Mouse (Mus musculus) adrenal gland, postnatal 25 days (tissue): ENCODE data around the gene Auts2. TPM values are rescaled to one million over a fixed set of nuclear protein-coding genes. Genes with fewer than 3 reads are reported as not detected.

ENCODE experiments used
- DNase-seq: peaks from one replicate; pipeline ENCODE4 v3.0.0; 2021; ENCODE audit warnings: mixed read lengths
- total RNA-seq: library from RNA; stranded (reverse); gene quantifications from 2 replicates; pipeline ENCODE4 v1.2.3, GENCODE M21; 2021

Gene Auts2
- total RNA-seq, 1 experiment from 2014 or later: 75.7 TPM

DNA sequence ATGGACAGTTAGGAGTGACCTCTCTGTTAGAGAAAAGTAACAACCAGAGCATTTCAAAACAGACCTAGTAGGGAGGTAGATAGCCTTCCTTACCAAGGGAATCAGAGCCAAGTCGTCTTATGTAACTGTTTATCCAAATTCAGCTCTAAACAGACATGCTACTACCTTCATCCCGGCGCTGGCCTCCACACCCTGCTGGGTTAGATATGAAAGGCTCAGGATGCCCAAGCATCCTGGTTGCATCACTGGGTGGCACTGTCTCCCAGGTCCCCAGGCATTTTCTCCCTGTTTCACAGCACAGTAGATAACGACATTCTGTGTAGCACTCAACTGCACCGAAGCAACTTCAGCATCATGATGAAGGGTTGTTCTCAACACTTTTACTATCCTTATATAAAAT is 154.4 kb downstream of the Auts2 start:
- no peak for DNase-seq

DNA sequence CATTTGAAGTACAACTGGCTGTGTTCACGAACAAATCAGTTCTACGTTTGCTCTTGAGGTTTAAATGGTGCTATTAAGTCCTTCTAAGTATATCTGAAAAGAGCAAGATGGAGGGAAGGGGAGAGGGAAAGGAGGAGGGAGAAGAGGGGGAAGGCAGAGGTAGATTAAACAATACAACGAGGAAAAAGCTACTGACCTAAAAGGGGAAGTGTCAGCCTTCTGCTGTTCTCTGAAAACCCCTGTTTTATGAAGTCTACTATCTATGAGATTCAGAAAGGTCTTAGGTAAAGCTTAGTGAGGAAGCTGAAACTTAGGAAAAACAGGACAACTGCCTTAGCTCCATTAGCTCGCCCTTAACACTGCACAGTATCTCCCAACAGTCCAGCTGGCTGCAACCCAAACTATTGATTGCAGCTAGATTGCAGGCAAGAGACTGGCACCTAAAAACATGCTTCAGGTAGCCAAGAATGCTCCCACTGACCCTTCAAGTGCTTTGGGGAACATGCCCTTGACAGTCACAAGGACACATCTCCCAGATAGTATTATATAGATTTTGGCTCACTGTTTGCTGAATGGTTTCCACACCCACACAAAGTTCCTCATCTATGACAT is 157.8 kb downstream of the Auts2 start:
- DNase-seq: no peak

DNA sequence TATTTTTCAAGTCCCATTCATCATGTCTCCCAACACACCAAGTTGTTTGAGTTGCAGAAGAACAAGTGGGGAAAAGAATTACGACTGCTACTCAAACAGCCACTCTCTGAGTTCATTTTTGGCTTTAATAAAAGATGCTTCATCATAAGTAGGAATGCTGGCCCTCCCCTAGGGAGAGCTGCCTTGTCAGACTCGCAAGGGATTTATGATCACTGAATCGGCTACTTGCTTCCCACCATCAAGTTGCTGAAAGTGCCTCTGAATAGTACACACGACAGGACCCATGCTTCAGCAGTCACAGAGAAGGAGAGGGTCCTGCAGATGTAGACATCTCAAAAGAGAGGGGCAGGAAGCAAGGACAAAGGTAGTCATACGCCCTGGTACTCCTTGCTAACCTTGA is 162.9 kb downstream of the Auts2 start:
- DNase-seq: no peak

DNA sequence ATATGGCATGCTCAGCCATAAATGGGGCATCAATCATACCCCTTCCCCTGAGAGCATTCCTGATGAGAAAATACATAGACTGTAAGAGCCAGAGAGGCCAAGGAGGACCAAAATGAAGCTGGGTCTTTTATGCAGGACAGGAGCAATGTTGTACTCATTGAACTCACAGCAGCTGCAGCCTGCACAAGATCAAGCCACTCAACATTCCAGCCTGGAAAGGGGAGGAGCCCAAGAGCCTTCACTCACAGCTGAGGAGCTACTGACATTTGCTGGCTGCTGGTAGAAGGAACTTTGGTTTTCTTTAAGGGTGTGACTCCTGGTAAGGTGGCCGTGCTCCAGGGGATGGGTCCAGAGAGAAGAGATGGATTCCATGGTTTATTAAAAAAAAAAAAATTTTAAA is 164.2 kb downstream of the Auts2 start:
- no peak for DNase-seq

DNA sequence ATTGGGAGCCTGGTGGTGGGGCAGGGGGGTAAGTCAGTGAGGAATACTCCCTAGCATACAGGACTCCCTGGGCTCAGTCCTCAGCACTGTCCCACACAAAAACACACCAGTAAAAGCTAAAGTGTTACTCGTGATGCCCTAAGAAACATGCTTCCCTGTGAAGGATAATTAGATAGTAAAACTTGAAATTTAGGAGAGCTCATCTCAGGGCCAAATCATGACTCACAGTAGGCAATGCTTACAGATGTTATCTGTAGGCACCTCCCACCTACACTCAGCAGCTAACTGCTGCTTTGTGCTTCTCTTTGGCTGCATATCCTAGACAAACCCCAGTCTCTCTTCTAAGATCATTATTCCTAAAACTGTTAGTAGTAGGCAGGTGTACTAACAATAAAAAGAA is 168.0 kb downstream of the Auts2 start:
- no peak for DNase-seq

DNA sequence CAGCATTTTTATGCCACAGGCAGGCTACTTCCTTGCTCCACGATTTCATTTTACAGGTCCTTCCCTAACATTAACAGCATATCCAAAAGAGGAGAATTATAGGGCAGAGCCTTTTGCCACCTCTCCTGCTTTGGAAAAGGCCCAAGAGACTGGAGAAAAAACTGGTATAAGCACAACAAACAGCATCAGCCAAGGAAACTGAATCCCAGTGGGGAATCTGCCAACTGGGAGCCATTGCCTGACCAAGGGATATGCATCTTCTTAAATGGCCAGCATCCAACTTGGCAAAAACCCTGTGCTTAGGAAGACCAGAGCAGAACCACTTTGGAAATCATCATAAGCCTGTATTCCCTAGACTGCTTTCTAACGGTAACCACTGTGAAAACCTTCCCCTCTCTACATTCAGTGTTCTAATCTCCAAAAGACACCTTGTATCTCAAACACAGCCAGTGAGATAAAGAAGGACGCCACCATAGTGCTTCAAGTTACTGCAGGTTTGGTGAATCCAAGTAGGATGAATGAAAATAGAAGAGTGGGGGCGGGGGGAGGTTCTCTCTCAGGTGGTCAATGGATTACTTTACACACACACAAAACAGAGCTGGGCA is 169.6 kb downstream of the Auts2 start:
- peak; percentile 14 for DNase-seq

DNA sequence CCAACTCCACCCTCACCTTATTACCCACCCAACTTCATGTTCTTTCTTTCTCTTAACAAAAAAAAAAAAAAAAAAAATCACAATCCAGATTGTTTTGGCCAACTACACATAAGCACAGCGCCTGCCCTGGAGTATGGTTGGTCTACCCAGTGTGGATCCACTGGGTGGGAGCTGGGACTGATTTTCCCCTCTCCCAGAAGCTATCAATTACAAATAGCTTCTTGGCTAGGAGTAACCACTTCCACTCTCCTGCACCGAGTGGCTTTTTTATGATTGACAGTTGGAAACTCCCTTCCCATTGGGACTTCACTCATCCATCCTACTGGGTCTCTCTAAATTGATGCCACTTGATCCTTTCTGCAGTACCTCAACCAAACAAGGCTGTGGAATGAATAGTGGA is 170.5 kb downstream of the Auts2 start:
- DNase-seq: no peak

DNA sequence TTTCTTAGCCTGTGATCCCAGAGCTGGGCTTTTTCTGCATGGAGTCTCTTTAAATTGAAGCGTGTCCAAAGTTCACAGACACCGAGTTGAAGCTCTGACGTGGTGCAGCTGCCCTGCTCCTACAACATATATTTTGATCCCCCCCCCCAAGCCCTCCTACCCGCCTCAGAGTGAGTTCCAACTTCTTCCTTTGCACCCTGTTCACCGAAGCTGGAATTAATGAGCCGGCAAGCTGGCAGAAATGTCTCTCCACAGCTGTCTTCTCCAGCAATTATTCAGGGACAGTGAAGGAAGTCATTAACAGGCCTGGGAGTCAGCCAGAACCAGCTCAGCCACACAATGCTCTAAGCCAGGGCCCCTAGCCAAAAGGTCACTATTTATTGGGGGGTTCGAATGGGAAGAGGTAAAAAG is 174.5 kb downstream of the Auts2 start:
- DNase-seq: no peak

DNA sequence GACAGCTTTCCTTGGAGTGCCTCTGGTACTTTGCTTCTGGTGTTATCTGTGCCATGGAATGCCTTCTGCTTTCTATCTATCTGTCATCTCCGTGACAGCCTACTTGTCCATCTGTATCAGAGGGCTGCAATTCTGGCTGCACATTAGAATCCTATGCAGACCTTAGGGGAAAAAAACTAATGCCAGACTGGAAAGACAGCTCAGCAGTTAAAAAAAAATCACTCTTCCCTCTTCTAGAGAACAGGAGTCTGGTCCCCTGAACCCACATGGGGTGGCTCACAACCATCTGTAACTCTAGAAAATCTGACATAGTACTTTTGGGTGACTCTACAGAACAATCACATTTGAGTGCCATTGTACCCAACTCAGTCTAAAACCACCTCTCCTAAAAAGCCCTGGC is 181.9 kb downstream of the Auts2 start:
- no peak for DNase-seq

DNA sequence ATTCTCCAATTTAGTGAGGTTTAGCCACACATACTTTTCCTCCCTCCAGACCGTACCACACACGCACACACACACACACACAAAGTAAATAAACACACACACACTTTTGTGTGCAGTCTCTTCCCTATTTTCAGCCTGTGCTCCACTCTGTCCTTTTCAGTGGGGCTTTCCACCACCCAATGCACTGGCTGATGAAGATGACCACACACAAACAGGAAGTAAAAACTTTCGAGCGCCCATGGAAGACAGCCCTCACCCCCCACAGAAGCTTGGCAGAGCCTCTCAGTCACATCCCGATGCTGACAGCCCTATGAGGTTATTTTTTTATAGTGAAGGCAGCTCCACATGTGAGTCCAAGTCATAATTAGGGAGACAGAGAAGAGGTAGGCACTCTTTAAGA is 185.4 kb downstream of the Auts2 start:
- DNase-seq: no peak

DNA sequence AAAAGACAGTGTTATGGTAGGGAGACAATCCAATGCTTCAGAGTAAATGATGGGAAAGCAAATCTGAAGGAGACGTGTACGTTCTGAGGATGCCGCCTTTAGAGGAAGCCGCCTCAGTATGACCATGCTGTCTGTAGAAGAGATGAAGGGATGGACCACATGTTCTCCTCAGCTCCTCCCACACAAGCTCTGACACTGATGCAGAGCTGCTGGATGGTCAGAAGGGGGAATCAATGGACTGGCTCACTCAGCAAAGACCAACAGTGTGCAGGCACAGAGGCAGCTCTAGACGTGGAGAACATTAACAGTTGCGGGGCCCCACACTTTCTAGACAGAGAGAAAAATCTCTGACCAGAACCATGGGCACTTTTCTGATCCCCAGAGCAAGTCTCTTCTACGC is 187.2 kb downstream of the Auts2 start:
- DNase-seq: no peak

DNA sequence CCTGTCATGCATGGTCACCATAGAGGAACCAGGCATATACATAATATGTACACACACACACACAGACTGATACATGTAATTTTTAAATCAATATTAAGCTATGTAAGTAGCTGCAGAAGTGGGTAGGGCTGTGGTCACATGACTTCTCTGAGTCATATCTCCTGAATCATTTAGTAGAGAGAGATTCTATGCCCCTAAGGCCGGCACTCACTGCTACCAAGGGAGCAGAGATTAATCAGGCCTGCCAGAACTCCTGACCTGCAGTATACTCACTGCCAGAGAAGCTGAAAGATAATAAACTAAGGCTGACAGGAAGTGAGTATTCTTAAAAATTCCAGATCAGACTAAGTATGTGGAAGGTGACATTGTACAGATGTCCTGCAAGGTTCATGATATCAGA is 190.7 kb downstream of the Auts2 start:
- DNase-seq: peak; percentile 9

DNA sequence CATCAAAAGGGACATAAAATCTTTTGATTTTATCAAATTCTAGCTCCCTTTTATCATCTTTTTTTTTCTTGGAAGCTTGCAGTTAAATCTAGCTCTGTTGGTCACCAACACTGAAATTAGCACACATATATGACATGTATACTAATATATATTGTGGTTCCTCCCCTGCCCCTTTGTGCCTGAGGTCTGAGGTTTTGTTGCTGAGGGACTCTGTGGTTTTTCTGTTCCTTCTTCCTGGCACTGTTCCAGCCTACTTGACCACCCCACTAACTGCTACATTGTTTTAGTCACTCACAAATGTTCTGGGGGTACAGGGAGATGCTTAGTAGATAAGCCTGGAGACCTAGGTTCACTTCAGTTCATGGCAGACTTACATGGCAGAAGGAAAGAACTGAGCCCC is 192.0 kb downstream of the Auts2 start:
- no peak for DNase-seq

DNA sequence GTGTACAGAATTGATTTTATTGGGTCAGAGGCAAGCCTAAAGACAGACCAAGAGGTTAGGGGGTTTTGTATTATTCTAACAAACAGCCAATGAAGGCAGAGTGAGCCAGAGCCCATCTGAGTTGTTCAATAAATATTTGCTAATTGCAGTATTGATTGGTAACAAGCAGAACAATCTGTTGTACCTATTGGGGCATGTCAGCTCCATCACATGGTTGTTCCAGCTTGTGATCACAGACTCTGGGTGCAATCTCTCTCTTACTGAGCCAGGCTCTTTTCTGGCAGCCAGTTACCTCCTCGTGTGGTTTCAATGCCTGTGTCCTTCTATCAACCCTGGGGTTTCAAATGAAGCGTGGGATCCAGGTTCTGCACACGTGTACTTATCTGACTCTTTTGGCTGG is 201.8 kb downstream of the Auts2 start:
- DNase-seq: no peak

DNA sequence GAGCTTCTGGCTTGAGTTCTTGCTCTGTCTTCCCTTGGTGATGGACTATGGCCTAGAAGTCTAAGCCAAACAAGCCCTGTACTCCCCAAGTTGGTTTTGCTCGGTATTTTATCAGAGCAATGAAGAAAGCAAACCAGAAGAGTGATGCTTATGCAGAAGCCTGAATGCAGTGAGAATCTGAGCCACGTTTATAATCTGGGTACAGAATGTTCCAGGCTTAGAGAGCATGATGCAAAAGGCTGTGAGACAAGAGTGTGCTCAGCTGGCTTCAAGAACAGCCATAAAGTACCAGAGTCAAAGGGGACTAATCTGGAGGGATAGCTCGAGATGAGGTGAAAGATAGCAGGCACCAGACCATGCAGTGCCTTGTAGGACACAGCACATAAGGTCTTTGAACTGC is 205.5 kb downstream of the Auts2 start:
- DNase-seq: no peak

DNA sequence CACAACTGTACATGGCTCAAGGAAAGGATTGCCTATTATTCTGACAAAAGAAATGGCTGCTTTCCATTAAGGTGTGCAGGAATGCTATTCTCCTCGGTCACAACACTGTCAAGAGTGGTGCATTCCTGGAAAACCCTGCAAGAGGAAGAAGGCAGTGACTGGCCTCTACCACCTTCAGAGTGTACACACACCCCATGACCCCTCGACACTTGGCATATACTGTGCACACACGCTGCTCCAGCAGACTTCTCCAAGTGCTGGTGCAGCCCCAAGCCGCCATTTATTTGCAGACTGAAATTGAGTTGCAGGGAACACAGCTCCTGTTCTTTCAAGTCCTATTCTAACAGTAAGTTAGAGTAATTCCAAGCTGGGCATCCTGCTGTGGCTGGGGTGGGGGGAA is 207.4 kb downstream of the Auts2 start:
- DNase-seq: no peak

DNA sequence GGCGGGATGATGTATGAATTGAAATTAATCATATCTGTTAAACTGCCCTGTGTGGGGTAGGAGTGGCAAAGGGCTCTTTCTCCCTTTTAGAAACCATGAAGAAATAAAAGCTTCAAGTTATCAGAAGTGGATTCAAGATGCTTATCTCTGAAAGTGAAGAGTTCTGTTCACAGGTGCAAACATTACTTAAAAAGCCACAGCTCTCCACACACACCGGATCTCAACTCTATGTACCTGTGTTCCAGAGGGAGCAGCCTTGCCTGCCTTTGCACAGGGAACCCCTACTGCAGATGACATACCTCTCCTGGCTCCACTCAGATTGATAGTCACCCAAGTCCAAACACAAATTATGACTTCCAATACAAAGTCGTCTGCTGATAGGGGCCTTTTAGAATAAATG is 208.3 kb downstream of the Auts2 start:
- DNase-seq: no peak

DNA sequence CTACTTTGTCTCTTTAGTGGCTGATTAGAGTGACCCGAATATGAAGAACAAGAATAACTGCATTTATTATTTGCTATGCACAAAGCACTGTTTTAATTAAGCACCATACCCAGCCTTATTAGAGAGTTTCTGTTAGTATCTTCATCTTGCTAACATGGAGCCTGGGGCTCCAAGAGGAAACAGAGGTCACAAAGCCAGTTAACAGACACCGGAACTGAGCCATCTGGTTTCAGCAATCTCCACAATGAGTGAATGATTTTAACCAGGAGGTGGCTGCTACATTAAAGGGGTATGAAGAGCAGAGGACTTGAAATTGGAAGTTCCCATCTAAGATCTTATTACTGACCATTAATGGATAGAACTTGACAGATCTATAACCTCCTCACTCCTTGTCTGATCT is 209.4 kb downstream of the Auts2 start:
- no peak for DNase-seq

DNA sequence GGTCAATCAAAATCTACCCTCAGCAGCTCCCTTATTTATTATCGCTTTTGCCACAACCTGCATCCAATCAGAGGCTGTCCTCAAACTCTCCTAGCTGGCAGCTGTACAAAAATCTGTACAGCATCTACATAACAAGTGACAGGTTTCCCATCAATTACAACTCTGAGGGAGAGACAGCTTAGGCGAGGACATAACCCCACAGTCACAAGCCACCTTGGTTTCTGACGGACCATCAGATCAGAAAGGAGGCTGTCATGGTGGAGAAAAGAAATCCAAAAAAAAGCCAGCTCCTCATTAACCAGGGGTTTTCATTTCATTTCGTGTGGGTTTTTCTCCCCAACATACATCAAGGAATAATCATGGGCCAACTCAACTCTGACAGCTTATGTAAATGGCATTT is 210.6 kb downstream of the Auts2 start:
- DNase-seq: no peak

DNA sequence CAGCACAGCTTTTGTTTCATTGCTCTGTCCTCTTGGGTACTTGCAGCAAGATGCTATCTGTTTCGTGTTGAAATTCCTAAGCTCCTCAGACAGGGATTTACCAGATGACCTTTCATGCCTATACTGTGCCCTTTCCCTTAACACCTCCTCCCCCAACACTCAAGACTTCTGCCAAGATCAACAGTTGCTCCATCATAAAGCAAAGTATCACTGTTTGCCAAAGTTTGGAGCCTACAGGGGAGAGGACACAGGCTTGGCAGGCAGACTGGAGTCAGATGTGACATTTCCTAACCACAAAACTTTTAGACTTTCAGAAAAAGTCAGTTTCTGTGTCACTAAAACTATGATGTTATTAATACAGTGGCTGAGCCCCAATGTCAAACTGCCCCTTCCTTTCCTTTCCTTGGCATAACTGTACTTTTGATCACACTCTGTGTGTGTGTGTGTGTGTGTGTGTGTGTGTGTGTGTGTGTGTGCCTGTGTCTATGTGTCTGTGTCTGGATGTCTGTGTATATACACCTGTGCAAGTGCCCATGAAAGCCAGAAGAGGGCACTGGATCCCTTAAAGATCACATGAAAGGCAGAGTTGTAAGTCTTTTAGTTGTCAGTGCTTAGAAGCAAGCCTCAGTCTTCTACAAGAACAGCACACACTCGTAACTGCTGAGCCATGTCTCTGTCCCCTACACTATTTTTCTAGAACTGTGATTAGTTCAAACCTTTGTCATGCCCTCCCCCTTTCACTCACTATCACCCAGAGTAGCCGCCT is 213.8 kb downstream of the Auts2 start:
- DNase-seq: peak; percentile 7

DNA sequence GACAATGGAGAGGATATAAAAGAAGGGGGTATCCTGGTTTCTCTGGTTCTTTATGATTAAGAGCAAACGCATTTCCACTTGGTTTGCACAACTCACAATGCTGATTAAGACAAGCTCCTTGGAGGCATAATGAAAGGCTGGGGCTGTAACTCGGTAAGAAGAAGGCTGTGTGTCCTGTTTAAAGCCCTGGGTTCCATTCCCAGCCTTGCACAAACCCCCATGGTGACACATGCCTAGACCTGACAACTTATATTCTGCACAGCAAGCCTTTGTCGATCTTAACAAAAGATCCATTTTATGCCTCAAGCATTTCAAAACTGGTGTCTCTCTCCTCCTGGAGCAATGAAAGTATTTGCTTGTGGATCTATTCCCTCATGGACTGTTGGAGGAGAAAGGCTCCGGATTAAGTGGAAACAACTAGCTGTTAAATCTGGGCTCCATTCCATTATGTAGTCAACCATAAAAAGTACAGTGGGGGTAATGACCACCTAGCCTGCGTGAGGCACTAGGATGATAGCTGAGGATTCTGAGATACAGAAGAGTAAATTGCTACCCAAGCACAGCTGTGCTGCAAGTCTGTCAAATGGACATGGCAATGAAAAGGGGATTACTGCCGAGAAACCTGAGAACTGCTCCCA is 218.8 kb downstream of the Auts2 start:
- DNase-seq: no peak

DNA sequence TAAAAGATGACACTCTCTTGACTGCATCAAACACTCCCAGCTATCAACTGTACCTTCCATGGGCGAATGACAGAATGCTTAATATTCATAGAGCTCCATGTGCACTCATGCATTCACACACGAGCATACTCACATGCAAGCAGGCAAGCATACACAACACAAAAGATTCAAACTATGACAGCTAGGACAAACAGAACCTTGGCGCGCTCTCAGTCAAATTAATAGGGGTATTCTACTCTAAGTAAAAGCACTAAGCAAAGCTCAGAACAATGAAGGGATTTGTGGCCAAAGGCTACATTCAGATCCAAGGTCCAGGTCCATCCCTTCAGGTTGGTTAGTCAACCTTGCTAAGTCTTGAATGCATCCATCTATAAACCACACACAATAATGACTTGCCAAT is 219.5 kb downstream of the Auts2 start:
- DNase-seq: no peak

DNA sequence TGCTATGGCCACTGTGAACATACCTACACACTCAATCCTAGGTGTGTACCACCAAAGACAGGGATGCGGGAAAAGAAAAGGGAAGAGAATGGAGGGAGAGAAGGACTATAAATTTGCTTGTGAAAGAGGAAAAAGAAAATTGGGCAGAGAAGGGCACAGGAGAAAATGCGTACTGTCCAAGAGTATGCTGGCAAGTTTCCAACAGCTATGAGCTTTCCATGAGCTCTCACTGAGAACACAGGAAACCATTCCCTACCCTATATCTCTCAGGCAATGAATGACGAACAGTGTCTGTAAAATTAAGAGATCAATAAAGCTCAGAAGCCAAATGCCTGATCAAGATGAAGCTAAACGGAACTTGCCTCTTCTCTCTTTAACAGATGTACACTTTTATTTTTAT is 220.2 kb downstream of the Auts2 start:
- DNase-seq: no peak
